Mouse (Mus musculus): ENCODE measurements around the gene Fbrsl1.

Gene Fbrsl1

DNA sequence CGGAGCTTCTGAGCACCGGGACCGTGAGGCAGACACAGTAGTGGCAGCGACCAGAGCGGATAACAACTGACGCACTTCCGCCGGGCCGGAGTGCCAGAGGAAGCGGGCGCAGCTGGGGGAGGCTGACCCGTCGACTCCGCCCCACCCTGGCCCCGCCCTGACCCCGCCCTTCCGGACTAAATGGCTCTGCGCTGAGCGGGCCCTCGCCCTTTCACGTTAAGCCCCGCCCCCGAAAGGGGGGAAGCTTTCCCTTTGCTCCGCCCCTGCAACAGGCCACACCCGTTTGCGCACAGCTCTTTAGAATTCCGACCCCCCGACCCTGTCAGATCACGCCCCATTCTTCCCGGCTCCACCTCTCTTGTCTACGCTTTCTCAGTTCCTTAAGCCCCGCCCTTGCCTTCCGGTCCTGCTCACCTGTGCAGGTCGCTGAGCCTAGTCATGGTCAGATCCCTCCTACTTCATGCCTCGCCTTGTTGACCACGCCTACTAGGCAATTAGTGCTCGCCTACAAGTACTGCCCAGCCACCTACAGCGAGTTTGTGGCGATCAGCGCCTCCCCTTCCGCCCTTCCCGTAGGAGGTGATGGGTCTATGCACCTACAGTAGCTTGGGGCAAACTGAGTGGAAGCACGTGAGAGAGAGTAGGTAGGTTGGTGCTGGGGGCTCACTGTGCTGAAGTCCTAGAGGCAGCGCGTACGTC lies at the start of gene Fbrsl1:
Gene Fbrsl1 (minus strand): TSS at position 68 of the 699 bp plus-strand sequence.
- peak; percentile 99 for DNase-seq

DNA sequence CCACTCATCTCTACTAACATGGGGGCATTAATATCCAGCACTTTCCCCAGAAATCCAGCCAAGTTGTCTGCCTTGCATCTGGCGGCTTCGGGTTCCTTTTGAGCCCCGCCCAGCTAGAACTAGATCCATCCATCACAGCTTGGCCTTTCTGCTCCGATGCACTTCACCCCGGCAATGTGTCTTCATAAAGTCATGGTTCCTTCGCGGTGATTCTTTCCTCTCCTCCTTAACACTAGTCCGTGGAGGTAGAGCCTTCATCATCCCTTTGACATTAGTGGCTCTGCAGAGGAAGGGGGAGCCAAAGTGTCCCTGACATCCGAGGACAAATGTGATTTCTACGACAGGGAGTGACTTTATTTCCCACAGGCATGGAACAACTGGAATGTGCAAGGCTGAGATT lies 49.8 kb upstream of the Fbrsl1 start:
- no peak for DNase-seq

DNA sequence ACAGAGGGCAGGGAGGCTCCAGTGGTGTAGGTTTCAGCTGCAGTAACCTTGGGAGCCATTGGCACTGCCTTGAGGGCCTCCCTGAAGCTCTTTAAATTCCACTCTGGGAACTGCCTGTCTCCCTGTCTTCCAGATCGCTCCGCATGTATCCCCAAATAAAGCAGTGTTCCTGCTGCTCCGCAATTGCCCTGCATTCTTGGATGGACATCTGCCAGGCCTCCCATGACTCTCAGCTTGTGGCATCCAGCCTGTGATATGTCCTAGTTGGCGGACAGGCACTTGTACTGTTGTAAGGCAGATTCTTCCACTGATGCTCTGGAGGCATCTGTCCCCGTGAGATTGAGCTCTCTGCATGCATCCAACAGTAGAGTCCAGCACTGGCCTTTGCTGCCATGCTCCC lies 49.3 kb upstream of the Fbrsl1 start:
- no peak for DNase-seq

DNA sequence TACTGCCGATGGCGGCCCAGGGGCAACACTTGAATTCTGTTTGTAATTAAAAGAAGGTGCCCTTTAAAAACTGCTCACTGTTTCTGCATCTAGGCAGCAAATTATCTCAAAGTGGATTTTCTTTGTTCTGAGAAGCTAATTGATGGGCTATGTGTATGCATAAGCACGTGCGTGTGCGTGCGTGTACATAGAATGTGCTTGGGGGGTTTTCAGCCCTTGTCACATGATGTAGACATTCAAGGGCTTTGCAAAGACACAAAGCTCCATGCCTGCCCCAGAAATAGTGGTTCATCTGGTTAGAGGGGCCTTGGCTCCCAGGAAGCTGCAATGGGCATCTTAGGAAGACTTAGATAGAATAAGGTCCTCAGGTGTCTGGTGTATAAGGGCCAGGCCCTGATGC lies 46.7 kb upstream of the Fbrsl1 start:
- no peak for DNase-seq

DNA sequence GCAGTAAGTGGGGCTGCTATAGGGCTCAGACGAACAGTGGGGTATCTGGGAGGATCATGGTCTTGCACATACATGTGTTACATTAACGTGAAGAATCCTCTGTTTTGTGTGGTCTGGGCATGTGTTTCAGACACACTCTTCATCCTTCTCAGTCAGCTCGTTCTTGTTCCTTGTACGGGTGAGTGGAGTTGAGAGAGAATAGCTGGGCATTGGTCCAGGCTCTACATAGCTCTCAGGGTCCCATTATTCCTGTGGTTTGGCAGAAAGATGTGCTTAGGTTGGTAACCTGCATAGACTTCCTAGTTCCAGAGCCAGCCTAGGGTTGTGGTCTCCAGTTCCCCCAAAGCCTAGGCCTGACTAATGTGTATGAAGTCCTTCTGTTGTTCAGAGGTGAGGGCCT lies 46.1 kb upstream of the Fbrsl1 start:
- no peak for DNase-seq

DNA sequence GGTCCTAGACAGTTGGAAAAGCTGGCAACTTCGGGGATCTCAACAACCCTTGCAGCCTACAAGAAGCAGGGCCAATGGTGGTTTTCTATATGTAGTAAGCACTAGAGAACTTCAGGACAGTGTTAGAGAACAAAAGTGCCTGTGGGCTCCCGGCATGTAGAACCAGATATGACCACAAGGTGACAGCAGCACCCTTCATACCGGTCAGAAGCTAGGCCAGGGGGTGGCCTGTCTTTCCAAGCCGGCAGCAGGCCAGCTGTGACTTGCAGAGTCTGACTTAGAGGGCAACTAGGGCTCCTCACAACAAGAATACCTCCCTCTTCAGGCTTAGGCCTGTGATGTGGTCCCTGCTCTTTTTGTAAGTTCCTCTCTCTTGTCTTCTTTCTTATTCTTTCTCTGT lies 45.5 kb upstream of the Fbrsl1 start:
- DNase-seq, result peak; percentile 54

DNA sequence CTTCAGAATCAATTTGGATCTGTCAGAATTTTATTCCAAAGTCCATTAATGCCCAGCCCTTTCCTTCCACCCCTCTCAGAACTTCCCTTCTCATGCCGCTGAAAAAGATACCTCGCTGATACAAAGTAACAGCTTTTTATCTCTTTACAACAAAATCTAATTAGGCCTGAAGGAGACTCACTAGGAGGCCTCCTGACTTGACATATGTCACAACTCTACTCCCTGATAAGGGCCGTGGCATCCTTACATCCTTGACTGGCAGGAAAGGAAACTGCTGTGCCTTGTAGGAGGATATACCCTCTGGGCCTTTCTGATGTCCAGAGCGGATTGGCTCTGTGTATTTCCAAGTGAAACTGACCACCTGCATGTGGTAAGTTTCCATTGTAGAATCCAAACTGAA lies 41.3 kb upstream of the Fbrsl1 start:
- DNase-seq, result no peak

DNA sequence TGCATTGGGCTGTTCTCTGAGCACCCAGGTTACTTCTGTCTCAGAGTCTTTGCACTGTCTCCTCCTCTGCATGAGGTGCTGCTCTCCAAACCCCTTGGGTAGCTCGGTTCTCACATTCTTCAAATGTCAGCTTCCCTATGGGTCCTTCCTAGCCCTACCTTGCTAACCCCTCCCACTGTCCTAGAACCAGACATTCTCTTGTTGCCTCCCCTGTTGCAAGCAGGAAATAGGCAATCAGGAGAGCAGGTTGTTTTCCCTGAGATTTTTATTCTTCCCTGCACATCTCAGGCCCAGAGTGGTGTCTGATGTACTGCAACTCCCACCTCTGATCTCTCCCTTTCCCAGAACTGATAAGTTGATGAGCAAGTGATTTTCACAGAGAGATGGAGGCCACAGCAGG lies 39.6 kb upstream of the Fbrsl1 start:
- DNase-seq, result no peak

DNA sequence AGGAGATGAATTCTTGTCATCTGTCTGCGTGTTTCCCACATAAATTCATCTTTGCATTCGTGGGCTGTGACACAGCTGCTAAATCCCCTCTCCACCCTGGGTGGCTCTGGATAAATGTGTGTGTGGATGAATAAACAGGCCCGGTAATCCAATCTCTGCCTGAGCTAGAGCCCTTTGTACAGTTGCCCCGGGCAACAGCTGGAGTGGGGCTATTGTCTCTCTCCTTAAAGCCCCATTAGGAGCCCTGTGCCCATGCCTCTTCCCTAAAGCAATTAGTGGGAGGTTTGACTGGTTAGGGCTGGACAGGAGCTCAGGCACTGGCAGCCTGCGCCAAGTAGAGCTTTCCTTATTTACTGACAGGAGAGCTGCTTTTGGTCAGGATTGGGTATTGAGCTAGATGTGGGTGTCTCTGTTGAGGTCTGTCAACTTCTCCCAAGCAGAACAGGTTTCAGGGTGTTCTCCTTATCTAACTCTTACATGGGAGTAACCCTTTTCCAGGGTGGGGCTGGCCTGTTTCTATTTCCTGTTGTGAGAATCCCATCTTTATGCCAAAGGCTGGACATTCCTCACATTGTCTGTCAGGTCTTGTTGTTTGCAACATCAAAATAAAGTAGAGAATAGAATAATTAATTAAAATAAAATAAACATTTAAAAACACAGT lies 38.5 kb upstream of the Fbrsl1 start:
- DNase-seq, result no peak

DNA sequence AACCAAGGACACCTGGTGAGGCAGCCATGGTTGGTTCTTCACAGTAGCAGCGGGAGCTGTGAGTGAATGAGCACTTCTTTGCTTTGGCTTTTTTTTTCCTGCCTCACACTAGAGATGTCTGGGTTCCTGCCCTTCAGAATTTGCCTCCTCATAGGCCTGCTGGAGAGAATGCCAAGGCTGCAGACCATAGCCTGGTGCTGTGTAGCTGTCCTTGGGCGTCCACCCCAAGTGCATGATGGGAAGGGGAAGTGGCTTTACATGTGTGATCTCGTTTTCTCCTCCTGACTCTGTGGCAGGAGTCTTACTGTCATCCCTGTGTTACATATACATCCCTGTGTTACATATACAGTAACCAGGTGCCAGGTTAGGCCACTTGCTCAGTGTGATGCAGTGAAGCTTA lies 36.4 kb upstream of the Fbrsl1 start:
- DNase-seq, result no peak

DNA sequence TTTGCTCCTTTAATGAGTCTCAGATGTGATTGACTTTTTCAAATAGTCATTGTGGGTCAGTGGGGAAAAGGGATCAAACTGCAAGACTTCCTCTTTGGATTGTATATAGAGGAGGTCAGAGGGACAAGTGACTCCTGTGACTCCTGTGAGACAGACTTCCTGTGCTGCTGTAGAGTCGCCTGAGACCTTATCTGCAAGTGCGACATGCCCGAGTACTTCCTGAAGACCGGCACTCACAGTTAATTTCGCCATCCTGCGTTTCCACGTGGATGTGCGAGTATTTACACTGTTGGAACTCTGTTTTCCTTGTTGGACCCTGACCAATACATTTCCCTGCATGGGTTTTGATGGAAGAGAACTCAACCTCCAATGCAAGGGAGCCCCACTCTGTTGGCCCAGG lies 30.9 kb upstream of the Fbrsl1 start:
- DNase-seq, result peak; percentile 10

DNA sequence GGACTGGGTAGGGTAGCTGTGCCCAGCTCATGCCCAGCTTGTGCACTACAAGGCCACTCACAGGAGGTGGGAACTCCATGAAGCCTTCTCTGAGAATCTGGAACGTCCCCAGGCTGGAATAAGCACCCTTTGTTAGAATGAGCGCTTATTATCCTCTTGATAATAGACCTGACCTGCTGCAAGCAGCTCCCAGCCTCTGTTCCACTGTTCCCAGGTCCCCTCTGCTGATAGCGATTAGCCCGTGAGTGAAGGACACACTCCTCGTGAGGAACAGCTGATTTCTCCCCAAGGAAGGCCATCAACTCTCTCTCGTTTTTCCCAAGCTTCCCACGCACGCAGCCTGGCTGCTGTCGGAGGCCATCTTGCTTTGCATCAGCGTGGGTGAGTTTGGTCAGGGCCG lies 25.9 kb upstream of the Fbrsl1 start:
- DNase-seq, result no peak

DNA sequence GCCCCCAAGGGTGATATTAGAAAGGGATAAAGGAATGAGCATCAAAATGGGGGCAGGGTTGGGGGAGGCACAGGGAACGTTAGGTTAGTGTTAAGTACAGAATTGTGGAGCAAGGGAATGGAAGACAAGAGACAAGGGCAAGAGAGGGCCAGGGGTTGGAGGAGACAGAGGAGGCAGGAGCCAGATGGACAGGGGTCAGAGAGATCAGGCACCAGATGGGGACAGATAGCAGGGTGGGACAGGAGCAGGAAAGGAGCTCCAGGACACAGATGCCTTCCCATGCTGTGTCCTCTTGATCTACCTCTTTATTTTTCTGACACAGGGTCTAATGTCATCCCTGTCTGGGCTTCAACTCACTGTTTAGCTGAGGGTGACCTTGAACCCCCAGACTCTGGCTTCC lies 24.5 kb upstream of the Fbrsl1 start:
- DNase-seq, result no peak

DNA sequence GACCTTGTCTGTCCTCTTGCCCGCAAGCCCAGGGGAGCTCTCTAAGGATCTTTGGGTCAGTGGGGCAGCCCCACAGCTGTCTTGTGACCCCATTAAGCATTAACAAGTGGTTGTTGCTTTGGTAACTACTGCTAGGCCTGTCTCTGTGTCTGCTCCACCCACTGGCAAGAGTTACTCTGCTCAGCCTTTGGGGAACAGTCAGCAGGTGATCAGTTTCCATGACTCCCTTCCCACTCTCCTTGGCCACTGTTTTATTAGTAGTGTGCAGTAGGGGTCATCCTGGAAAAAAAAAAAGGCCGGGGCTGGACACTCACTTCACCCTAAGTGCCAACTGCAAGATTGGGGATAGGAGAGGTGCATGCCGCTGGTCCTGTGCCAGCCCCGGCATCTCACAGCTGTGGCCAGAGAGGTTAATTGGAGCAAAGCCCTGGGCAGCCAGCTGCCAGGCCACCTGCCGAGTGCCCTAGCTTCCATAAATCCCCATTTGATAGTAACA lies 23.7 kb upstream of the Fbrsl1 start:
- DNase-seq, result no peak

DNA sequence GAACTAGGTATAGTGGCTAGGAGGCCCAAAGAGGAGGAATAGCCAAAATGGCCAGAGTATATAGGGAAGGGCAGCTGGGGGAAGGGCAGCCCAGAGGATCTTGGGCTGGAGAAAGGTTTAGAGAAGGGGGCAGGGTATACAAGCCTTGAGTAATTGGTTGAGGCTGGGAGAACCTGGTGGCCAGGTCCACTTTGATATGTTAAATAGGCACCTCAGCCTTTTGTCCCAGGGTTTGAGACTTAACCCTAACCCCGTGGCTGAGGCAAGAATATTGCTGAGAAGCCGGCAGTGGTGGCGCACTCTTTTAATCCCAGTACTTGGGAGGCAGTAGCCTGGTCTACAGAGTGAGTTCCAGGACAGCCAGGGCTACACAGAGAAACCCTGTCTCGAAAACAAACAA lies 23.0 kb upstream of the Fbrsl1 start:
- DNase-seq, result no peak

DNA sequence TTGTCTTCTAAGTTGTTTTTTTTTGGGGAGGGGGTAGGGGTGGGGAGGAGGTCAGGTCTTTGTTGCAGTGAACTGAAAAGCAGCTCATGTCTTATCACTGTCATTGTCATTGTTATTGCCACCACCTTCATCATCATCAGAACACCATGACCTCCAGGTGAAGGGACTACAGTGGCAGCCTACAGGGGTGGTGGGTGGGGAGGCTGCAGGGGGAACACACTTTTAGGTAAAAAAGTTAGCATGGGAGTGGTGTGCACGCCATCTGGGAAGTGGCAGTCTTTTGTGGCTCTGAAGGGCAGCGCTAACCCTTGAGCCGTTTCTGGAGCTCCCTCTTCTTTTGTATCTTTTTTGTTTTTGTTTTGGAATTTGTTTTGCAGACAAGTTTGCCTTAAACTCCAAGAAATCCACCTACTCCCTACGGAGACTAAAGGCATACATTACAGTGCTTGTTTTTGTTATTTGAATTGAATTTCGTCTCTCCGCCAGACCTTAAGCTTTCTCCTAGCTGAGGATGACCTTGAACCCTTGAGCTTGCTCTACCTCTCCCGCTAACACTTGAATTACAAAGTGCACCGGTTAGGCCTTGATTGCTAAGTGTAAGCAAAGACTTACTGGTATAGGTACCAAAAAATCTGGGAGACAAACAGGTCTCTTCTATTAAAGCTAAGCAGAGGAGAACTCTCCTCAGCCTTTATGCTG lies 21.1 kb upstream of the Fbrsl1 start:
- DNase-seq, result no peak

DNA sequence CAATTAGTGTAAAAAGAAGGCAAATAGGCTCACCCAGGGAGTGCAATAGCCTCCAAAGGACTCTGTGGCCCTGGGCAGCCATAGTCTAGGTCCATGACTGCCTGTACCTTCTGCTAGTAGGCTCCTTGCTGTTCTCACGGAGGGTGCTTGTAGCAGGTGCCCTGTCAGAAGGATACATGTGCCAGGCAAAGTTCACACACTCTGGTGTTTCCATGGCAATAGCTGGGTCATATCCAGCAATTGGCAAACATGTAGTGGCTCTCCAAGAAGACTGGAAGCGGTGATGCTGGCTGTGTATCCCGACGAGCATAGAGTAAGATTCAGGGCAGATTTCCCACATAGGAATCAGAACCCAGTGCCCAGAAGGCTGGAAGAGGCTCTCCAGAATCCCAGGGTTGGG lies 20.0 kb upstream of the Fbrsl1 start:
- no peak for DNase-seq

DNA sequence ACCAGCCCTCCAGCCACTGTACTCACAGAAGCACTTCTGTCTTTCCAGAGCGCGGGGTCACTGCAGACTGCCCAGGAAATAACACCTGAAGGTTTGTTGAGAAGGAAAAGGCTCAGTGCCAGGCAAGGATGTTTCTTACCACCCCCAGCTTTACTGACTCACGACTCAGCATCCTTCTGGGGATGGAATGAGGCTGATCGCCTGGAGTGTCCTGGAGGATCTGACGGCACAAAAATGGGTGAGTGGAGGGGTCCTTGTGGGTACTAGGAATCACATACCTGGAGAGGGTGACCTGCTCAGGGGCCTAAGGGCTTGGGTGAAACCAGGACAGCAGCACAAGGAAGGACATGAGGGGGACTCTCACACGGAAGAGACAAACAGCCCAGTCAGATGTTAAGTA lies 19.4 kb upstream of the Fbrsl1 start:
- no peak for DNase-seq

DNA sequence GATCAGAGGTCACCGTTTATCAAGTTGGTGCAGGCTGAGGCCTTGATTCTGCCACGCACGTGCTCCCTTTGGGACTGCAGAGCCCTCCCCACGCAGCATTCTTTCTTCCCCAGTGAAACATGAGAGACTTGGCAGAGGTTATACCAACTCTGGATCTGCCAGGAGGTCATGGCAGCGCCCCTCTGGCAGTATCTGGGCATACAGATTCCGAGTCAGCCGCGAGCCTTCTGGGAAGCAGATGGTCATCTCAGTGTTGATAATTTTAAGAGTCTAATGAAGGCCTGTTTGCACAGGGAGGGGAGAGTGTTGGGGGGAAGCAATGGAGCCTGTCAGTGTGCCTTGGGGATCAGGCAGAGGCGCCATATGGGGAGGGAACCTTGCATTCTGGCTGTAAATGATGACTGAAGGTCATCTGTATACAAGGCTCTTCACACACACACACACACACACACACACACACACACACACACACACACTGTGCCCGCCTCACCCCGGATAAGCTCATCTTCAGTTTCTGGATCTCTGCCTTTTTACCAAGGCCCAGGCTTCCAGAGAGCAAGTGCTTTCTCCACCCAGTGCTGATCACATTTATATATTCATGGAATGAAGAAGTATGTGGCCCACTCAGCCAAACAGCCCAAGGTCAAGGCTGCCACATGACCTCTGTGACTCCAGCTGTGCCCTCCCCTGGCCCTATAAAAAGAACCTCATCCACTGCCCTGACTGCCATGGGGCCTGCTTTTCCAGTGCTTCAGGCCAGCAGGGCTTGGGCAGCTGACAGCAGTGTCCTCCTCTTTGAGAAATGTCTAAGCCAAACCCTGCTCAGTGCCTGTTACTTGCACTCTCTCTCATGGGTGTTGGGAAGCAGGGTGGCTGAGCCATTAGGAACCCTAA lies 18.5 kb upstream of the Fbrsl1 start:
- DNase-seq, result no peak

DNA sequence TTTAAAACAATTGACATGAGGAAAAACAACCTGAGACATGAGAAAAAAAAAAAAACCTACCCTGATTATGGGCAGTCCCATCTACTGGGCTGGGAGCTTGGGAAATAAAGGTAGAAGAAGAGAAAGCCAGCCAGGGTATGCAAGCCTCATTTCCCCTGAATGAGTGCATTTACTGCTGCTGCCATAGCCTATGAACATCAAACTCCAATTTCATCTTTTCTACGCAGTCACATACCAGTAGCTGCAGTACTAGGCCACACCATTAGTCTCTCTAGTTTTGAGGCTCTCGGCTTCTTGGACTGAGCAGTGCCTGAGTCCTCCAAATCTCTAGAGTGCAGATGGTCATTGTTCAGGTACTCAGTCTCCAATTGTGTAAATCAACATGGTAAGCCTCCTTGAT lies 14.3 kb upstream of the Fbrsl1 start:
- DNase-seq, result no peak

DNA sequence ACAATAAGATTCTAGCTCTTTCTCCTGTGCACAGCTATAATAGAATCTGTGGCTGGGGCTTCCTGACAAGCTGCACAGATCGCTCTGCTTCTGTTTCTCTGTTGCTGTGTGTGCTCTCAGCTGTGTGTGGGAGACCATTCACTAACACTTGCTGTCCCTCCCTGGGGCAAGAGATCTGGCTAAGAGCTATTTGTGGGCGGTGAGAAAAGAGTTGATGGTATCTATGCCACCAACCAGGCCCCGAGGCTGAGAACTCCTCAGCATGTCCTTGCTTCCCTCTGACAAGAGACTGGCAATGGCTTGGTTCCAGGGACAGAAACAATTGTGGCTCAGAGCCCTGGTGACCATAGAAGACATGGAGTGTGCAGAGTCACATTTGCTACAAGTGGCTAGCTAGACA lies 10.6 kb upstream of the Fbrsl1 start:
- DNase-seq, result no peak

DNA sequence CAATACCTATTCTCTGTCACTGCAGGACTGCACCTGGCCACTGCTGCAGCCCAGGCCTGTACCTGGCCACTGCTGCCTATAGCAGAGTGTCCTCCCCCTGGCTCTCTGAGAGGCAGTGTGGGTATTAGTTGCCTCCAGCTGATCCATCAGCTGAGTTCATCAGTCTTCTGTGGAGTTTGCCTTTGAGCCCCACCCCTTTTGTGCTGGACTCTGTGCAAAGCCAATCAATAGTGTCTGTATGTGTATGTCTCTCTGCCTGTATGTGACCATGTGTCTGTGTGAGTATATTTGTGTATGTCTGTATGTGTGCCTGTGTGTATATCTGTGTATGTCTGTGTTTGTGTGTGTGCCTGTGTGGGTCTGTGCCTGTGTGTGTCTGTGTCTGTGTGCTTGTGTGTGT lies 7.0 kb upstream of the Fbrsl1 start:
- DNase-seq, result no peak

DNA sequence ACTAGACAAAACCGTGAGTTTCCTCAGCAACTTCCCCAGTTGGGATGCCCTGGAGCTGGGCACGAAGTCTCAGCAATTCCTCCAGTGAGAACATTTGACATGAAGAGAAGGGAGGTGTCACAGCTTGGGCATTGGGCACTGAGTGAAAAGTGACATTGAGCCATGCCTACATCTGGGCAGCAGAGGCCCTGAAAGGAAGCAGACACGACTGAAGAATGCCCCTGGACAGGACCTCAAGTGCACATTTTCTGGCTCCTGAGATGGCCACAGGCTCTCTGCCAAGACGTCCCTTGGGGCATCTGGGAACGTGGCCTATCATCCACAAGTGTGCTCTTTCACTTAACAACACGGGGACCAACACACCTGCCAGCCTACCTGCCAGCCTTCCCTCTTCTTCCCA lies 991 bp upstream of the Fbrsl1 start:
- DNase-seq, result no peak
